Mouse (Mus musculus) E14TG2a.4 (cell line): ENCODE data around the gene Dhrs7b.
"Not testable (repeated sequence)": the region's sequence is repeated elsewhere in the genome, so short reads cannot be mapped to it uniquely, and the experiment has no call there.

Experiments used
- H3K27me3 ChIP-seq: 2 replicates; pipeline ENCODE4 v1.6.1; 2014; ENCODE audit warnings: low read length, control low read depth; ENCODE audit not compliant: insufficient read depth
- H3K36me3 ChIP-seq: 2 replicates; pipeline ENCODE4 v1.6.1; 2014; ENCODE audit warnings: low read length, control low read depth; ENCODE audit not compliant: insufficient read depth
- H3K4me1 ChIP-seq: replicated peaks from 2 replicates; pipeline ENCODE4 v1.6.1; 2014; ENCODE audit warnings: low read depth, low read length, control low read depth
- H3K4me3 ChIP-seq: replicated peaks from 2 replicates; pipeline ENCODE4 v1.5.1; 2014; ENCODE audit warnings: mild to moderate bottlenecking, low read length
- H3K9me3 ChIP-seq: 2 replicates; pipeline ENCODE4 v1.6.1; 2014; ENCODE audit warnings: low read length, control low read depth
- CTCF ChIP-seq: conservative IDR thresholded peaks from 2 replicates; pipeline ENCODE4 v1.5.1; 2014; ENCODE audit warnings: low read length
- NANOG ChIP-seq: IDR thresholded peaks from 2 replicates; pipeline ENCODE4 v1.6.1; 2014; ENCODE audit warnings: borderline replicate concordance, low read length, mixed read lengths
- POU5F1 ChIP-seq: IDR thresholded peaks from 2 replicates; pipeline ENCODE4 v1.6.1; 2014; ENCODE audit warnings: low read length, borderline replicate concordance

Dhrs7b gene

DNA sequence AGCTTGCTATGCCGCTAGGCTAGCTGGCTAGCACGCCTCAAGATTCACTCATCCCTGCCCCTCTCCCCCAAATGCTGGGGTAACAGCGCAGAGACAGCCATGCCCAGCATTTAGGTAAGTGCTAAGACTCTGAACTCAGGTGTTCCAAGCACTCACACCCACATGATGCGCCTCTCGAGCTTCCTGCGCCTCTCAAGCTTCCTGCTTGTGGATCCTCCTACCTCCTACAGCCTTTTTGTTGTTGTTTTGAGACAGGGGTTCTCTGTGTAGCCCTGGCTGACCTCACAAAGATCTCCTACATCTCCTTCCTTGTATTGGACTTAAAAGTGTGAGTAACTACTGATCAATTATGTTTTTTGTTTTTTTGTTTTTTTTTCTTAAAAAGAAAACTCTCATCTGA is 42.7 kb downstream of the Dhrs7b start:
- Histone ChIP-seq H3K4me3 (no peak overlapping the region), H3K4me1 (peaks cover 89% of the 10 kb centered on the region), H3K36me3 (peaks cover 88% of the 10 kb centered on the region), H3K27me3 (no peaks in the 10 kb centered on the region), H3K9me3 (no peaks in the 10 kb centered on the region)
- no peak for TF ChIP-seq CTCF
- no peak for TF ChIP-seq NANOG
- no peak for TF ChIP-seq POU5F1

DNA sequence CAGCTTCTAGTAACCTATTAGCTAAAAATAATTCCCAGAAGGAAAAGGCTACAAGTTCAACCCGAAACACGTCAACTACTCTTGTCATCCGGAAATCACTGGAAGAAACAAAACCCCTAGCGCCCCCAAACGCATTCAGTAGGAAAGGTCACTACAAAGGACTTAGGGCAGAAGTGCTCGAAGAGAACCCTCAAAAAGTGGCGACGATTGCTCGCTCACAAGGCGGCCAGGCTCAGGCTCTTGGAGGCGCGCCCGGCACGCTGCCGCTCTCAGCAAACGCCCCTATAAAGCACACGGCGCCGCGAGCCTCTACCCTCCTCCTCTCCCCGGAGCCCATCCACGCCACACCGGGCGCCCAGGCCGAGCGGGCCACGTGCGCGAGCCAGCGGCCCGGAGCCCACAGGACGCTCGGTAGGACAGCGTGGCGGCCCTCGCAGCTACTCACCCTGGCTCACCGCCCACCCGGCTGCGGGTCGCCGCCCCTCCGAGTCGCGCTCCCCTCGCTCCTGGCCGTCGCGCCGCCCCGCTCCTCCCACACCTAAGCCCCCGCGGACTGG is 47.7 kb downstream of the Dhrs7b start:
- H3K36me3 ChIP-seq: peaks cover 52% of the 10 kb centered on the region
- no peak for TF ChIP-seq POU5F1
- TF ChIP-seq CTCF: no peak
- no peak for TF ChIP-seq NANOG

DNA sequence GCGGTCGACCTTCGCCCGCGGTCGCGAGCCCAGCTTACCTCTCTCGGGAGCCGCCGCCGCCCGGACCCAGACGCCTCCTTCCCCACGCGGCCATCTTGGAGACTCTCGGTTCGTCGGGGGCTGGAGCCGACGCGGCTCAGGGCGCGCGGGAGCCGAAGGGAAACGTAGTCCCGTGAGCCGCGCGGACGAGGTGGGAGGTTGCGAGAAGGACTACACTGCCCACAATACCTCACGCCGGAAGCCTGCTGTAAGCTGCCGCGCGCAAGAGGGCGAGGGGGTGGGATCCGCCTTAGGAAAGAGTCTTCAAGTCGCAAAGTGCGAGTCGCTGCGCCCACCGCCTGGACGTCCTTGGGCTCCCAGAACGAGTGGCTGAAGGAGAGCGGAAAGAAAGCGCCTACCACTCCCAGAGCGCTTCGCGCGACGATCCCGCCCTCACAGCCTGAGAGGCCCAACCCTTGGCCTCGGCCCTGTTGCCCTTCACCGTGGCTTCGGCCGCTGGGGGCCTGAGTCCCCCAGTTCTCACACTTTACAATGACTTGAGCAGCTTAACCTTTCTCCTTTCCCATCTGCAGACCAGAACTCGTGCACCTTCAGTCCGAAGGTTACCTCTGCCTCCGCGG is 48.4 kb downstream of the Dhrs7b start, which contains the start of gene Tmem11:
Gene Tmem11 (minus strand): TSS at position 598 of the 620 bp plus-strand sequence.
- peaks cover 53% of the 10 kb centered on the region for H3K4me1 ChIP-seq
- TF ChIP-seq POU5F1 (no peak), NANOG (no peak), CTCF (no peak)
- H3K27me3 ChIP-seq: no peaks in the 10 kb centered on the region
- H3K9me3 ChIP-seq: no peaks in the 10 kb centered on the region
- peaks cover 47% of the 10 kb centered on the region for H3K36me3 ChIP-seq
- H3K4me3 ChIP-seq: peak within 1 kb of the TSS; percentile 98

More for the DNA sequence above, 47.7 kb downstream of the Dhrs7b start:
- Histone ChIP-seq H3K4me1 (peaks cover 58% of the 10 kb centered on the region), H3K4me3 (peak overlapping the region; percentile 98), H3K27me3 (no peaks in the 10 kb centered on the region), H3K9me3 (no peaks in the 10 kb centered on the region)

DNA sequence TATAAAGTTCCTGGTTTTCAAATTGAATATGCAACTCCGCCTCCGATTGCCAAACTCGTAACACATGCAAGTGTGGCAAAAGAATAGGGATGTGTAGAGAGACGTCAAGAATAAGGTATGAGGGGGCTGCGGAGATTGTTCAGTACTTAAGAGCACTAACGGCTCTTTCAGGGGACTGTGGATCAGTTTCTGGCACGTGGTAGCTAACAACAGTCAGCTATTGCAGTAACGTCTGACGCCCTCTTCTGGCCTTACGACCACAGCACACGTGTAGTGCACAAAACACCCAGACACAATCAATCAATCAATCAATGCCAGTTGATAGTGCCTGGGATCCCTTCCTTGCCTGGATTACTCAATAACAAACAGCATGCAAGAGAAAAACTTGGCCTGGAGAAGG is 49.0 kb downstream of the Dhrs7b start:
- H3K9me3 ChIP-seq: no peaks in the 10 kb centered on the region
- peaks cover 48% of the 10 kb centered on the region for H3K4me1 ChIP-seq
- TF ChIP-seq NANOG (no peak), CTCF (peak; percentile 76)
- H3K36me3 ChIP-seq: peaks cover 42% of the 10 kb centered on the region
- H3K27me3 ChIP-seq: no peaks in the 10 kb centered on the region
- H3K4me3 ChIP-seq: peak overlapping the region; percentile 98

DNA sequence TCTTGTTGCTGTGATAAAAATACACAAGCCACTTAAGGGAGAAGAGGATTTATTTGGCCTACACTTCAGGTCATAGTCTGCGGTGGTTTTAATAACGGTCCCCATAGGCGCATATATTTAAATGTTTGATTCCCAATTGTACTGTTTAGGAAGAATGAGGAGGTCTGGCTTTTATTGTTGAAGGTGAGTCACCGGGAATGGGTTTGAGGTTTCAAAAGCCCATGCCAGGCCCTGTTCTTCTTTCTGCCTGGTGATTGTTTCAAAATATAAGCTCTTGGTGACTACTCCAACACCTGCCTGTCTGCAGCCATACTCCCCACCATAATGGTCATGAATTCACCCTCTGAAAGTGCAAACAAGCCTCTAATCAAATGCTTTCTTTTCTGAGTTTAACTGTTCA is 50.1 kb downstream of the Dhrs7b start:
- Histone ChIP-seq H3K27me3 (no peaks in the 10 kb centered on the region), H3K9me3 (no peaks in the 10 kb centered on the region), H3K4me3 (peak overlapping the region; percentile 98), H3K36me3 (peaks cover 31% of the 10 kb centered on the region), H3K4me1 (peaks cover 41% of the 10 kb centered on the region)
- TF ChIP-seq CTCF (no peak), NANOG (no peak), POU5F1 (no peak)

DNA sequence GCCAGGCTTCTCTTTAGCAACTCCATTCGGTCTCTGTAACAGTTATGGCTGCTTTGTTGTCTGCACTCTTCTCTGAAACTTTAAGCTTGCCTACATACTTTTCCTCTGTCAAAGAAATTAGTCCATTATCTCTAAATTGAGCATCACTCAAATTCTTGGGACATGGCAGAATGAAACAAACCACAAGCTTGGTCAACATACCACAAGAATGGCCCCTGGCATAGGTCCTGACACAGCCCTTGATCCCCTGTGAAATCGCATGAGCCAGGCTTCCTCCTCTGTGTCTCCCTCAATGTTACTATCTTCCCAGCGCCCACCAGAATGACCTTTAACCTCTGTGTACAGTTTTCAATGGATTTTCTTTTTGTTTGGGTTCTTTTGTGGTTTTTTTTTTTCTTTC is 52.0 kb downstream of the Dhrs7b start:
- TF ChIP-seq POU5F1: no peak
- no peak for TF ChIP-seq NANOG
- no peak for TF ChIP-seq CTCF
- H3K36me3 ChIP-seq: peaks cover 14% of the 10 kb centered on the region

DNA sequence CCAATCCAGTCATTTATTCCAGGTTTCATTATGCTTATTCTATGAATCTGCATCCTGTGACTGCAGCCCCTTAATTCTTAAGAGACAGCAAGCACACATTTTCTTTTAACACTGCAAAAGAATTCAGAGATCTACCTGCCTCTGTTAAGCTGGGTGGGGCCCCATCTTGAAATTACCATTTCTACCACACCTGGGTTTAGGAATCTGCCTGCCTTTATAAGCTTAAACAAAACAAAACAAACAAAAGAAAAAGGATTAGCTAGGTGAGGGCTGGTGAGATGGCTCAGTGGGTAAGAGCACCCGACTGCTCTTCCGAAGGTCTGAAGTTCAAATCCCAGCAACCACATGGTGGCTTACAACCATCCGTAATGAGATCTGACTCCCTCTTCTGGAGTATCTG is 56.6 kb downstream of the Dhrs7b start:
- peaks cover 38% of the 10 kb centered on the region for H3K4me1 ChIP-seq
- not testable (repeated sequence) for H3K9me3 ChIP-seq, H3K27me3 ChIP-seq, H3K4me3 ChIP-seq, H3K36me3 ChIP-seq

More for the DNA sequence above, 52.0 kb downstream of the Dhrs7b start:
- Histone ChIP-seq H3K9me3 (no peaks in the 10 kb centered on the region), H3K4me3 (no peak overlapping the region), H3K4me1 (peaks cover 36% of the 10 kb centered on the region), H3K27me3 (no peaks in the 10 kb centered on the region)

DNA sequence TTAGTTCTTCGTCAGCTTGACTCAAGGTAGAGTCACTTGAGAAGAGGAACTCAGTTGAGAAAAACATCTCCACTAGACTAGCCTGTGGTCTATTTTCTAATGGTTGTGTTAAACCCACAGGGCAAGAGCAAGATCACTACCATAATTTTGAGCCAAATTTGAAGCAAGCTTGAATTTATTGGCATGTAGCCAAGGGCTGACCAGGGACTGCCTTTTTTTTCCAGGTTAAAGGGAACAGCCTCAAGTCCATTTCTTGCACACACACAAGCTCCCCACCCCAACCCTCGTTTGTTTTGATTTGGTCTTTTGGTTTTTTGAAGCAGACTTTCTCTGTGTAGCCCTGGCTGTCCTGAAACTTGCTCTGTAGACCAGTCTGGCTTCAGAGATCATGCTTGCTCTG is 59.4 kb downstream of the Dhrs7b start:
- no peaks in the 10 kb centered on the region for H3K36me3 ChIP-seq
- H3K27me3 ChIP-seq: no peaks in the 10 kb centered on the region
- no peak overlapping the region for H3K4me3 ChIP-seq
- TF ChIP-seq CTCF (no peak), POU5F1 (no peak), NANOG (no peak)
- peaks cover 38% of the 10 kb centered on the region for H3K4me1 ChIP-seq
- H3K9me3 ChIP-seq: no peaks in the 10 kb centered on the region

DNA sequence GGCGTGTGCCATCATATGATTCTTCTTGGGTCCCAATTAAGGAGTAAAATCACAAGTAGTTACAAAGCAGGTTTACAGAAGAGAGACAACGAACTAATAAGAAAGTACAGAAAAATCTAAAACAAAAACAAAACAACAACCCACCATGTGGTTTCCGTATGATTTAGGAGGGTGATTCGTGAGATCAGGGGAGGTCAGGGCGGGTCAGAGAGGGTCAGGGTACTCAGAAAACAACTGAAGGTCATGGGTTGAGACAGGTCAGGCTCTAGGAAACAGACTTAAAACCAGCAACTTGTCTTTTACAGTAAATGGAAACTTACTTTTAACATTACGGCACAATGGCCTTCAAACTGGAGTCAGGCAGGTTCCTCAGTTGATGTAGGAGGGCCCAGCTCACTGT is 59.9 kb downstream of the Dhrs7b start:
- no peaks in the 10 kb centered on the region for H3K27me3 ChIP-seq
- H3K36me3 ChIP-seq: no peaks in the 10 kb centered on the region
- peaks cover 35% of the 10 kb centered on the region for H3K4me1 ChIP-seq
- H3K4me3 ChIP-seq: no peak overlapping the region
- TF ChIP-seq CTCF (no peak), NANOG (no peak), POU5F1 (no peak)
- no peaks in the 10 kb centered on the region for H3K9me3 ChIP-seq
